Mouse (Mus musculus) urinary bladder, adult 18-20 months (tissue): ENCODE measurements around the gene Ntng1.

Experiments
- DNase-seq, 2 experiments: peaks; one replicate each; pipeline ENCODE4 v3.0.0; 2022; ENCODE audit warnings: low spot score in 2 of 2, mixed read lengths in 2 of 2

Ntng1 gene

GRCm38 (mm10) chr3:110055433-110055832 lies 88.4 kb downstream of the Ntng1 start:
- no peak for DNase-seq

GRCm38 (mm10) chr3:110054125-110054524 lies 89.7 kb downstream of the Ntng1 start:
- no peak for DNase-seq

- no peak for DNase-seq
These were observed 95.7 kb downstream of the Ntng1 start for GRCm38 (mm10) chr3:110048152-110048551.

- no peak for DNase-seq
These were observed 97.1 kb downstream of the Ntng1 start for GRCm38 (mm10) chr3:110046750-110047149.

- DNase-seq, result no peak
These were observed 99.6 kb downstream of the Ntng1 start for GRCm38 (mm10) chr3:110044209-110044608.

GRCm38 (mm10) chr3:110043641-110044187 lies 100.1 kb downstream of the Ntng1 start:
- no peak for DNase-seq

- DNase-seq, result no peak
These were observed 120.8 kb downstream of the Ntng1 start for GRCm38 (mm10) chr3:110022783-110023599.

GRCm38 (mm10) chr3:110010870-110011626 lies 132.8 kb downstream of the Ntng1 start:
- no peak for DNase-seq

- DNase-seq, result no peak
These were observed 133.4 kb downstream of the Ntng1 start for GRCm38 (mm10) chr3:110010441-110010840.

- no peak for DNase-seq
These were observed 143.5 kb downstream of the Ntng1 start for GRCm38 (mm10) chr3:110000349-110000748.

- no peak for DNase-seq
These were observed 148.2 kb downstream of the Ntng1 start for GRCm38 (mm10) chr3:109995663-109996024.

GRCm38 (mm10) chr3:109994978-109995662 lies 148.7 kb downstream of the Ntng1 start:
- DNase-seq, result no peak

GRCm38 (mm10) chr3:109984086-109984485 lies 159.7 kb downstream of the Ntng1 start:
- no peak for DNase-seq

GRCm38 (mm10) chr3:109977614-109978013 lies 166.2 kb downstream of the Ntng1 start:
- no peak for DNase-seq

- no peak for DNase-seq
These were observed 168.7 kb downstream of the Ntng1 start for GRCm38 (mm10) chr3:109975106-109975505.

GRCm38 (mm10) chr3:109971465-109971864 lies 172.3 kb downstream of the Ntng1 start:
- DNase-seq, result no peak

GRCm38 (mm10) chr3:109970181-109970580 lies 173.6 kb downstream of the Ntng1 start:
- DNase-seq, result no peak

GRCm38 (mm10) chr3:109962631-109963030 lies 181.2 kb downstream of the Ntng1 start:
- no peak for DNase-seq

- DNase-seq, result no peak
These were observed 200.9 kb downstream of the Ntng1 start for GRCm38 (mm10) chr3:109942960-109943359.

- DNase-seq, result no peak
These were observed 206.2 kb downstream of the Ntng1 start for GRCm38 (mm10) chr3:109937634-109938033.

- no peak for DNase-seq
These were observed 207.5 kb downstream of the Ntng1 start for GRCm38 (mm10) chr3:109936275-109936674.

- no peak for DNase-seq
These were observed 211.6 kb downstream of the Ntng1 start for GRCm38 (mm10) chr3:109932261-109932660.
